Mouse (Mus musculus) stomach, postnatal 0 days (tissue): ENCODE measurements at regions not wholly inside any gene's neighbourhood (a gene's known extent, or its start where the extent isn't known, plus 50 kb on each side); places are given as distances from the start of the nearest gene placed in this dataset.

Source experiments
- CTCF ChIP-seq: IDR thresholded peaks from 2 replicates; pipeline ENCODE4 v1.5.1; 2016; ENCODE audit warnings: antibody characterized with exemption, low read depth, mild to moderate bottlenecking, moderate library complexity
- EP300 ChIP-seq: optimal IDR thresholded peaks from 2 replicates; pipeline ENCODE3; 2016; ENCODE audit warnings: antibody characterized with exemption

DNA sequence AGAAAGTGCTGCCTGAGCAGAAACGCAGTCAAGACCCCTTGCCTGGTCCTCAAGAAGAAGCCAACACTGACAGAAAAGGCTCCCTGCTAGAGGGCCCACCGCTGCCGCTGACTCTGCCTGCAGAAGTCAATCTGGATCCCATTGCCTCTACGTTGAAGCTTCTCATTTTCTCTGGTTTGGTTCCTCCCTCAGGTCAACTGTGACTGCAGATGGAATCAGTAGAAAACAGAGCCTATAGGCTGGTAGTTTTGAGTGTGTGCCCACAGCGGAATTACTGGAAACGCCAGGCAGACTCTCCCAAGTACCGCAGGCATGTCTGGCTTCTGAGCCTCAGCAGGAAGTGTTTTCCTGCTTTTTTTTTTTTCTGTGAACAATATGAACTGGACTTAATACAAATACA lies 98.5 kb downstream of the Thbs2 start:
- TF ChIP-seq CTCF, result no peak
- TF ChIP-seq EP300, result no peak
